Mouse (Mus musculus): ENCODE measurements at regions not wholly inside any gene's neighbourhood (a gene's known extent, or its start where the extent isn't known, plus 50 kb on each side); places are given as distances from the start of the nearest gene placed in this dataset.

DNA sequence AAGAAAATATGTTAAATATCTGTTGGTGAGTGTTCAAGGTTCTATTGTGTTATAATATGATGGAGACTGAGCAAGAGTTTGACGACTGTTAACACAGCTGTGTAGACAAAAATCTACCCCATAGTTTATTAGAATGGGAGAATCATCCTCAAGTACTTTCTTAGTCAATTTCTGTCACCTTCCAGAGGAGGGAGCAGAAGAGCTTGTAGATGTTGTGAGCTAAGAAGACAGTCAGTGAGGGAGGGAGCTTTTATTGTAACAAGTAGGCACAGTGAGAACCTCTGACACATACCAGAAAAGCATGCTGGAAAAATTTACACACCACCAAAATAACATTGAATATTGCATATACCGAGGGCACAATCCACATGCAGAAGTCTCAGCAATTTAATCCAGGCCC, 261.0 kb upstream of the Speer4f2 start:
- TF ChIP-seq CTCF (IDR thresholded peaks at IDR 0.05; ENCODE audit: low read depth) = no peak
- no peak for TF ChIP-seq EP300 (IDR thresholded peaks at IDR 0.05; ENCODE audit: low read depth)
